Mouse (Mus musculus): ENCODE measurements around the gene Fdx1l. TPM values are rescaled to one million over a fixed set of nuclear protein-coding genes. Genes with fewer than 3 reads are reported as not detected.
A peak's percentile ranks its signal among the peaks of the same experiment; 100 is the strongest.

Gene Fdx1l
- polyA plus RNA-seq, 1 experiment from 2014 or later, result 65.7 TPM

- WGBS, result 89% methylated on average over 2 of the region's 2 CpGs
- no peaks in the 10 kb centered on the region for H3K4me1 ChIP-seq (ENCODE audit: insufficient read depth, low read length)
- no peak overlapping the region for H3K4me3 ChIP-seq (ENCODE audit: low read length)
- H3K9me3 ChIP-seq (ENCODE audit: low read length), result no peaks in the 10 kb centered on the region
- H3K36me3 ChIP-seq (ENCODE audit: insufficient read depth, low read length), result no peaks in the 10 kb centered on the region
- no peak overlapping the region for H3K27ac ChIP-seq (ENCODE audit: low read length)
- no peak overlapping the region for H3K4me2 ChIP-seq (replicated peaks; ENCODE audit: low read depth, low read length)
- no peaks in the 10 kb centered on the region for H3K27me3 ChIP-seq (ENCODE audit: insufficient read depth, low read length)
- no peak for ATAC-seq (ENCODE audit: low FRiP score, low TSS enrichment)
- H3K9ac ChIP-seq (replicated peaks; ENCODE audit: low read length), result no peak overlapping the region
Measured at GRCm38 (mm10) chr9:21102076-21102475, 28.7 kb upstream of the Fdx1l start.

GRCm38 (mm10) chr9:21100447-21101161, 27.2 kb upstream of the Fdx1l start:
- Histone ChIP-seq H3K4me2 (replicated peaks; ENCODE audit: low read depth, low read length) (no peak overlapping the region), H3K27ac (ENCODE audit: low read length) (no peak overlapping the region)
- ATAC-seq (ENCODE audit: low FRiP score, low TSS enrichment), result no peak

GRCm38 (mm10) chr9:21097793-21098192, 24.4 kb upstream of the Fdx1l start:
- Histone ChIP-seq H3K9me3 (ENCODE audit: low read length) (no peaks in the 10 kb centered on the region), H3K27me3 (ENCODE audit: insufficient read depth, low read length) (no peaks in the 10 kb centered on the region), H3K4me1 (ENCODE audit: insufficient read depth, low read length) (no peaks in the 10 kb centered on the region), H3K9ac (replicated peaks; ENCODE audit: low read length) (no peak overlapping the region), H3K4me2 (replicated peaks; ENCODE audit: low read depth, low read length) (no peak overlapping the region), H3K4me3 (ENCODE audit: low read length) (no peak overlapping the region), H3K36me3 (ENCODE audit: insufficient read depth, low read length) (no peaks in the 10 kb centered on the region), H3K27ac (ENCODE audit: low read length) (no peak overlapping the region)
- WGBS, result 75% methylated on average over 8 of the region's 8 CpGs
- ATAC-seq (ENCODE audit: low FRiP score, low TSS enrichment), result no peak

More at GRCm38 (mm10) chr9:21100447-21101161, 27.2 kb upstream of the Fdx1l start:
- Histone ChIP-seq H3K9me3 (ENCODE audit: low read length) (no peaks in the 10 kb centered on the region), H3K27me3 (ENCODE audit: insufficient read depth, low read length) (no peaks in the 10 kb centered on the region), H3K4me3 (ENCODE audit: low read length) (no peak overlapping the region), H3K36me3 (ENCODE audit: insufficient read depth, low read length) (no peaks in the 10 kb centered on the region), H3K9ac (replicated peaks; ENCODE audit: low read length) (peak overlapping the region; percentile 13; the same call in 1 of the 2 replicates), H3K4me1 (ENCODE audit: insufficient read depth, low read length) (no peaks in the 10 kb centered on the region)
- WGBS, result 54% methylated on average over 15 of the region's 15 CpGs

GRCm38 (mm10) chr9:21095958-21096357, 22.5 kb upstream of the Fdx1l start:
- no peak overlapping the region for H3K27ac ChIP-seq (ENCODE audit: low read length)
- no peaks in the 10 kb centered on the region for H3K9me3 ChIP-seq (ENCODE audit: low read length)
- no peak overlapping the region for H3K4me3 ChIP-seq (ENCODE audit: low read length)
- no peak overlapping the region for H3K4me2 ChIP-seq (replicated peaks; ENCODE audit: low read depth, low read length)
- WGBS, result 91% methylated on average over 4 of the region's 4 CpGs
- no peaks in the 10 kb centered on the region for H3K36me3 ChIP-seq (ENCODE audit: insufficient read depth, low read length)
- ATAC-seq (ENCODE audit: low FRiP score, low TSS enrichment), result no peak
- H3K27me3 ChIP-seq (ENCODE audit: insufficient read depth, low read length), result no peaks in the 10 kb centered on the region
- peaks cover under 1% of the 10 kb centered on the region; the same call in 1 of the 2 replicates for H3K4me1 ChIP-seq (ENCODE audit: insufficient read depth, low read length)
- H3K9ac ChIP-seq (replicated peaks; ENCODE audit: low read length), result no peak overlapping the region

GRCm38 (mm10) chr9:21093423-21093822, 20.0 kb upstream of the Fdx1l start:
- H3K27me3 ChIP-seq (ENCODE audit: insufficient read depth, low read length), result no peaks in the 10 kb centered on the region
- H3K9ac ChIP-seq (replicated peaks; ENCODE audit: low read length), result no peak overlapping the region
- no peak overlapping the region for H3K4me2 ChIP-seq (replicated peaks; ENCODE audit: low read depth, low read length)
- peaks cover 11% of the 10 kb centered on the region for H3K36me3 ChIP-seq (ENCODE audit: insufficient read depth, low read length)
- H3K9me3 ChIP-seq (ENCODE audit: low read length), result no peaks in the 10 kb centered on the region
- ATAC-seq (ENCODE audit: low FRiP score, low TSS enrichment), result no peak
- 92% methylated on average over 9 of the region's 9 CpGs for WGBS
- H3K4me3 ChIP-seq (ENCODE audit: low read length), result no peak overlapping the region
- peaks cover 13% of the 10 kb centered on the region for H3K4me1 ChIP-seq (ENCODE audit: insufficient read depth, low read length)
- H3K27ac ChIP-seq (ENCODE audit: low read length), result no peak overlapping the region

- Histone ChIP-seq H3K27me3 (ENCODE audit: insufficient read depth, low read length) (no peaks in the 10 kb centered on the region), H3K27ac (ENCODE audit: low read length) (peak within 1 kb of the TSS; percentile 93), H3K4me2 (replicated peaks; ENCODE audit: low read depth, low read length) (peak within 1 kb of the TSS; percentile 95), H3K4me3 (ENCODE audit: low read length) (peak within 1 kb of the TSS; percentile 83), H3K4me1 (ENCODE audit: insufficient read depth, low read length) (peaks cover 13% of the 10 kb centered on the region), H3K9me3 (ENCODE audit: low read length) (no peaks in the 10 kb centered on the region), H3K36me3 (ENCODE audit: insufficient read depth, low read length) (peaks cover 27% of the 10 kb centered on the region), H3K9ac (replicated peaks; ENCODE audit: low read length) (peak within 1 kb of the TSS; percentile 89)
- peak; percentile 99 for ATAC-seq (ENCODE audit: low FRiP score, low TSS enrichment)
- WGBS, result under 1% methylated on average over 54 of the region's 54 CpGs
Measured at GRCm38 (mm10) chr9:21091707-21092320, 18.4 kb upstream of the Fdx1l start, which contains the start of the genes Gm38431 and Raver1. Gm38431 (minus strand) TSS chr9:21091997. Raver1 (minus strand) TSS chr9:21092008.

- peaks cover 33% of the 10 kb centered on the region for H3K36me3 ChIP-seq (ENCODE audit: insufficient read depth, low read length)
- no peaks in the 10 kb centered on the region for H3K27me3 ChIP-seq (ENCODE audit: insufficient read depth, low read length)
- no peaks in the 10 kb centered on the region for H3K9me3 ChIP-seq (ENCODE audit: low read length)
- peak overlapping the region; percentile 95 for H3K4me2 ChIP-seq (replicated peaks; ENCODE audit: low read depth, low read length)
- peaks cover 13% of the 10 kb centered on the region for H3K4me1 ChIP-seq (ENCODE audit: insufficient read depth, low read length)
- H3K27ac ChIP-seq (ENCODE audit: low read length), result peak overlapping the region; percentile 93
- 3% methylated on average over 24 of the region's 24 CpGs for WGBS
- H3K4me3 ChIP-seq (ENCODE audit: low read length), result peak overlapping the region; percentile 83
- peak; percentile 12; the same call in 1 of the 2 replicates for ATAC-seq (ENCODE audit: low FRiP score, low TSS enrichment)
- peak overlapping the region; percentile 89 for H3K9ac ChIP-seq (replicated peaks; ENCODE audit: low read length)
Measured at GRCm38 (mm10) chr9:21090972-21091706, 17.7 kb upstream of the Fdx1l start.

GRCm38 (mm10) chr9:21090537-21090936, 17.1 kb upstream of the Fdx1l start:
- H3K9me3 ChIP-seq (ENCODE audit: low read length), result no peaks in the 10 kb centered on the region
- peaks cover 39% of the 10 kb centered on the region for H3K36me3 ChIP-seq (ENCODE audit: insufficient read depth, low read length)
- peaks cover 13% of the 10 kb centered on the region for H3K4me1 ChIP-seq (ENCODE audit: insufficient read depth, low read length)
- H3K27ac ChIP-seq (ENCODE audit: low read length), result no peak overlapping the region
- H3K9ac ChIP-seq (replicated peaks; ENCODE audit: low read length), result peak overlapping the region; percentile 89
- 92% methylated on average over 1 of the region's 1 CpGs for WGBS
- H3K4me2 ChIP-seq (replicated peaks; ENCODE audit: low read depth, low read length), result peak overlapping the region; percentile 95
- no peaks in the 10 kb centered on the region for H3K27me3 ChIP-seq (ENCODE audit: insufficient read depth, low read length)
- peak overlapping the region; percentile 83 for H3K4me3 ChIP-seq (ENCODE audit: low read length)
- no peak for ATAC-seq (ENCODE audit: low FRiP score, low TSS enrichment)

- H3K27me3 ChIP-seq (ENCODE audit: insufficient read depth, low read length), result no peaks in the 10 kb centered on the region
- H3K4me2 ChIP-seq (replicated peaks; ENCODE audit: low read depth, low read length), result no peak overlapping the region
- no peaks in the 10 kb centered on the region for H3K9me3 ChIP-seq (ENCODE audit: low read length)
- ATAC-seq (ENCODE audit: low FRiP score, low TSS enrichment), result no peak
- peaks cover 85% of the 10 kb centered on the region for H3K36me3 ChIP-seq (ENCODE audit: insufficient read depth, low read length)
- H3K4me3 ChIP-seq (ENCODE audit: low read length), result no peak overlapping the region
- WGBS, result 91% methylated on average over 3 of the region's 3 CpGs
- no peaks in the 10 kb centered on the region for H3K4me1 ChIP-seq (ENCODE audit: insufficient read depth, low read length)
- H3K27ac ChIP-seq (ENCODE audit: low read length), result no peak overlapping the region
- H3K9ac ChIP-seq (replicated peaks; ENCODE audit: low read length), result no peak overlapping the region
Measured at GRCm38 (mm10) chr9:21083324-21083723, 9.9 kb upstream of the Fdx1l start.
